Comparison of ENCODE assay signal across 8 mouse cellular contexts in the genomic region with DNA sequence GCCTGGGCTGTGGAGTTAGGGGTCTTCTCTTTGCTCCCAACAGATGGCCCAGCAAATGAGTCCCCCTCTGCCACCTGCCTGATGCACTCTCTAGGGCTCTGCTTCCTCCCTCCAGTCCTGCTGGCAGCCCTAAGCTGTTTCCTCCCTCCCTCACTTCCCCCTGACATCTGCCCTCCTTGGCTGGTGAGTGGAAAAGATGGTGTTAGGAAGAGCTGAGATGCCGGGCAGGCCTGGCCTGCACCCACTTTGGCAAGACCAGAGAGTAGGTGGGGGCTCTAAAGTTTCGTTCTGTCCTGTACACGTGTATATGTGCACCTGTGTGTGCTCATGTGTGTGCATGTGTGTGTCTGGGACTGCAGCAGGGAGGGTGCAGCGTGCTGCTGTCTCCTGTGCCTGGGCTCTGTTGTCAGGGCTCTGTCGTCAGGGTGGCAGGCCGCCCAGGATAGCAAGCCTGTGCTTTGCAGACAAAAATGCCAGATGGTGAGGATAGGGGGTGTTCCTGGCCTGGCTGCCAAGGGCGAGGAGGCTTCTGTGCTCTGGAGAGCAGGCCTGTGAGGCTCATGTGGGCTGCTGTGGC.
DNase-seq lines count a peak whose midpoint lies in the region; ATAC-seq lines count a peak whose summit lies in the region.

No protein-coding gene starts in this region.

- no peak overlapping the region for H3K4me3 ChIP-seq in forebrain, embryonic 12.5 days (replicated peaks)
- H3K4me3 ChIP-seq in heart, embryonic 13.5 days: no peak overlapping the region

- H3K4me2 ChIP-seq in forebrain, embryonic 12.5 days: no peak overlapping the region
- H3K4me2 ChIP-seq in heart, embryonic 13.5 days: no peak overlapping the region

- WGBS in forebrain, embryonic 12.5 days: 22% methylated on average over 7 of the region's 7 CpGs
- WGBS in heart, embryonic 13.5 days: 28% methylated on average over 7 of the region's 7 CpGs

- H3K9ac ChIP-seq in forebrain, embryonic 12.5 days: peak overlapping the region; percentile 33
- H3K9ac ChIP-seq in heart, embryonic 13.5 days: peak overlapping the region; percentile 12; the same call in 1 of the 2 replicates

- H3K36me3 ChIP-seq in forebrain, embryonic 12.5 days (replicated peaks): no peaks in the 10 kb centered on the region
- no peaks in the 10 kb centered on the region for H3K36me3 ChIP-seq in heart, embryonic 13.5 days

- H3K27me3 ChIP-seq in forebrain, embryonic 12.5 days: no peaks in the 10 kb centered on the region
- no peaks in the 10 kb centered on the region; the same call in 1 of the 2 replicates for H3K27me3 ChIP-seq in heart, embryonic 13.5 days (replicated peaks)

- peak; percentile 90 for ATAC-seq in forebrain, embryonic 12.5 days (ENCODE audit: low FRiP score)
- ATAC-seq in heart, embryonic 13.5 days (ENCODE audit: extremely low read depth, insufficient number of reproducible peaks, low FRiP score, low TSS enrichment): no peak

- peaks cover 24% of the 10 kb centered on the region for H3K4me1 ChIP-seq in forebrain, embryonic 12.5 days
- peaks cover 34% of the 10 kb centered on the region for H3K4me1 ChIP-seq in heart, embryonic 13.5 days

- H3K9me3 ChIP-seq in forebrain, embryonic 12.5 days: 0 out of 2 replicates have a peak, but pooled peaks cover 4% of the 10 kb centered on the region
- no peaks in the 10 kb centered on the region for H3K9me3 ChIP-seq in heart, embryonic 13.5 days

- DNase-seq in adrenal gland, adult (ENCODE audit: inconsistent age in 2 of 2, low spot score in 1 of 2): peak; percentile 45 to 72
- no peak for DNase-seq in adrenal gland, adult 18-20 months (ENCODE audit: low spot score in 2 of 2)
- DNase-seq in layer of hippocampus, postnatal 10 days (ENCODE audit: low spot score in 2 of 2): peak; percentile 92 to 93
- DNase-seq in lung, postnatal 4 days: peak; percentile 54 to 80
- peak; percentile 87 for DNase-seq in right cerebral cortex, postnatal 4 days
- no peak for DNase-seq in spleen, postnatal 36 days (ENCODE audit: low spot score in 2 of 2)

- H3K27ac ChIP-seq in forebrain, embryonic 12.5 days: peak overlapping the region; percentile 94
- peak overlapping the region; percentile 8 for H3K27ac ChIP-seq in heart, embryonic 13.5 days (replicated peaks)

Comparison
In these comparisons a context has a peak if more than half of its experiments do, and no peak if none do; other contexts are left out.
1. DNase-seq: peak in adrenal gland, adult (2 of 2), layer of hippocampus, postnatal 10 days (2 of 2), lung, postnatal 4 days (2 of 2) and right cerebral cortex, postnatal 4 days (single experiment); none in adrenal gland, adult 18-20 months (0 of 2) and spleen, postnatal 36 days (0 of 2).